Mouse (Mus musculus): ENCODE measurements around the gene Olfr945.

The Olfr945 gene

GRCm38 (mm10) chr9:39276718-39277117 lies at the start of gene Olfr945:
Gene Olfr945, minus strand, starts transcription at chr9:39276818.
- DNase-seq: no peak

- no peak for DNase-seq
These were observed 49.3 kb upstream of the Olfr945 start, which contains the start of gene Olfr948 for GRCm38 (mm10) chr9:39325945-39326344. Gene Olfr948, minus strand, starts transcription at chr9:39326045.

GRCm38 (mm10) chr9:39287136-39287535 lies 10.5 kb upstream of the Olfr945 start:
- no peak for DNase-seq

GRCm38 (mm10) chr9:39249894-39250293 lies 26.7 kb downstream of the Olfr945 start, which contains the start of gene Olfr1537:
Gene Olfr1537, minus strand, starts transcription at chr9:39249994.
- no peak for DNase-seq

Measured in cerebellum, adult 11 months (tissue).